Mouse (Mus musculus): ENCODE data around the gene Rbm5. TPM values are rescaled to one million over a fixed set of nuclear protein-coding genes. Genes with fewer than 3 reads are reported as not detected.

Gene Rbm5
- total and polyA plus RNA-seq, 3 experiments, result 67.6 to 85.3 (median 83.6) TPM

DNA sequence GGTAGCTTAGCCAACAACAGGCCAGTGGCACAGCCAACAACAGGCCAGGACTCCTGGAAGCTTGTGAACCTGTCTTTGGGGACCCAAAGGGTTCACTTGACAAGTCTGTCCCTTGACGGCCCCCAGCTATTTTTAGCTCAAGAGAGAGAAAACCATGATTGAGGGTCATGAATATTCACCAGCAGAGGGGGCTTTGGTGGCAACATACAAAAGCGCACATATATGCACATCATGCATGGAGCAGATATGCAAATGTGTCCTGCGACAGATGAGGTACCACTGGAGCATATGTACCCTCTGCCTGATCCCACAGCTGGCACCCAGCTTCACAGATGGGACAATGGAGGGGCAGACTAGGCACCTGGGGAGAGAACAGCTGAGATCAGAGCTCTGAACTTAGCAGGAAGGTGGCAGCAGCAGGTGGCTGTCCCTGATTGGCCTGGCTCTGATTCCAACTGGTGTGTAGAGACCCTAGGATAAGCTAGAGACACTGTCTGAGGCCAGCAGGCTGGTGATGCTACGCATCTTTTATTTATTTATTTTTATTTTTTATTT is 77.3 kb downstream of the Rbm5 start:
- DNase-seq (ENCODE audit: extremely low read depth), result no peak
- in situ Hi-C loops (cut with MboI; ENCODE audit: low pct_ligation_motif_present, low pct_unique_long_range_greater_than_20kb, low sequenced_read_pairs), result no loop called here

DNA sequence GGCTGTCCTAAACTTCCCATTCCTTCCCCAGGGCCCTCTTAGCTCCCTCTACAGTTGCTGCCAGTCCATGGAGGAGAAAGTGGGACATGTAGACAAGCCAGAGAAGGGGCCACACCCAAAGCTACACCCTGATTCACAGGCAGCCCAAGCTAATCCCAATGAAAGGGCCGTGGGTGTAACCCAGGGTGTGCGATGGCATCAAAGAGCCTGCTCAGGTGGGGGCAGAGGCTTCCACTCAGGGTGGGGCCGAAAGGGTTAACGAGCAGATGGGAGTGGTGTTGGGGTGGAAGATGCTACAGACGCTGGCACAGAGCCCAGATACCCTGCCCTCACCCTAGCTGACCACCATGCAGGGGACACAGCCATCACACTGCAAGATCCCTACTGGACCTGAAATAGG is 78.0 kb downstream of the Rbm5 start:
- peaks cover 11 to 36% of the 10 kb centered on the region in 2 experiments for H3K4me1 ChIP-seq (ENCODE audit: control insufficient read depth in 1 of 2, insufficient read depth in 2 of 2)
- H3K9ac ChIP-seq (ENCODE audit: insufficient read depth, low read depth), result no peak overlapping the region
- H3K27me3 ChIP-seq (replicated peaks), result peaks cover 71% of the 10 kb centered on the region
- dilution Hi-C loops (cut with MboI; ENCODE audit: extremely low pct_ligation_motif_present, extremely low pct_unique_long_range_greater_than_20kb, low sequenced_read_pairs), result no loop called here
- TF ChIP-seq UBTF (IDR thresholded peaks at IDR 0.05; ENCODE audit: low read depth, low read length) (no peak), POLR2AphosphoS2 (IDR thresholded peaks at IDR 0.05; ENCODE audit: low read depth, low read length) (no peak), POLR2A (IDR thresholded peaks at IDR 0.05; ENCODE audit: low read depth, low read length) (no peak), PAX5 (IDR thresholded peaks at IDR 0.05; ENCODE audit: low read length) (no peak), ZNF384 (IDR thresholded peaks at IDR 0.05; ENCODE audit: low read depth, low read length) (no peak), CTCF (conservative IDR thresholded peaks at IDR 0.05 in 1 of 2, IDR thresholded peaks at IDR 0.05 in 1 of 2; ENCODE audit: low read depth in 2 of 2, low read length in 2 of 2) (no peak), BHLHE40 (IDR thresholded peaks at IDR 0.05; ENCODE audit: low read depth, low read length) (no peak), JUN (IDR thresholded peaks at IDR 0.05; ENCODE audit: insufficient read depth, low read depth, low read length) (no peak), USF2 (conservative IDR thresholded peaks at IDR 0.05; ENCODE audit: low read depth, low read length) (no peak), NRF1 (IDR thresholded peaks at IDR 0.05; ENCODE audit: low read depth, low read length) (no peak), KAT2A (IDR thresholded peaks at IDR 0.05; ENCODE audit: insufficient replicate concordance, low read length) (no peak), CHD2 (IDR thresholded peaks at IDR 0.05; ENCODE audit: low read length) (no peak), IRF4 (IDR thresholded peaks at IDR 0.05; ENCODE audit: low read depth, low read length) (no peak)
- H3K9me3 ChIP-seq (replicated peaks; ENCODE audit: low read length), result no peaks in the 10 kb centered on the region
- no peak for DNase-seq (ENCODE audit: extremely low read depth)
- H3K4me2 ChIP-seq (ENCODE audit: insufficient read depth, low read depth, poor library complexity, severe bottlenecking), result no peak overlapping the region
- H3K36me3 ChIP-seq (replicated peaks in 1 of 2; ENCODE audit: control insufficient read depth in 1 of 2, insufficient read depth in 1 of 2, low read length in 1 of 2), result no peaks in the 10 kb centered on the region
- no peak overlapping the region for H3K4me3 ChIP-seq (replicated peaks in 1 of 3; ENCODE audit: low read depth in 2 of 3, low read length in 2 of 3, poor library complexity in 1 of 3)
- H3K27ac ChIP-seq (ENCODE audit: insufficient read depth, low read depth), result no peak overlapping the region
- no peaks in the 10 kb centered on the region for H3K79me2 ChIP-seq (replicated peaks; ENCODE audit: control insufficient read depth, extremely low read depth, insufficient read depth, poor library complexity, severe bottlenecking)
- in situ Hi-C loops (cut with MboI; ENCODE audit: low pct_ligation_motif_present, low pct_unique_long_range_greater_than_20kb, low sequenced_read_pairs), result no loop called here

More for the DNA sequence above, 77.3 kb downstream of the Rbm5 start:
- Histone ChIP-seq H3K4me2 (ENCODE audit: insufficient read depth, low read depth, poor library complexity, severe bottlenecking) (no peak overlapping the region), H3K9me3 (replicated peaks; ENCODE audit: low read length) (no peaks in the 10 kb centered on the region), H3K79me2 (replicated peaks; ENCODE audit: control insufficient read depth, extremely low read depth, insufficient read depth, poor library complexity, severe bottlenecking) (no peaks in the 10 kb centered on the region), H3K27me3 (replicated peaks) (peaks cover 71% of the 10 kb centered on the region), H3K4me1 (ENCODE audit: control insufficient read depth in 1 of 2, insufficient read depth in 2 of 2) (peaks cover 11 to 36% of the 10 kb centered on the region in 2 experiments), H3K36me3 (replicated peaks in 1 of 2; ENCODE audit: control insufficient read depth in 1 of 2, insufficient read depth in 1 of 2, low read length in 1 of 2) (no peaks in the 10 kb centered on the region), H3K9ac (ENCODE audit: insufficient read depth, low read depth) (no peak overlapping the region), H3K4me3 (replicated peaks in 1 of 3; ENCODE audit: low read depth in 2 of 3, low read length in 2 of 3, poor library complexity in 1 of 3) (no peak overlapping the region), H3K27ac (ENCODE audit: insufficient read depth, low read depth) (no peak overlapping the region)
- dilution Hi-C loops (cut with MboI; ENCODE audit: extremely low pct_ligation_motif_present, extremely low pct_unique_long_range_greater_than_20kb, low sequenced_read_pairs), result no loop called here
- TF ChIP-seq TCF12 (IDR thresholded peaks at IDR 0.05; ENCODE audit: low read depth, low read length) (no peak), POLR2A (IDR thresholded peaks at IDR 0.05; ENCODE audit: low read depth, low read length) (no peak), GABPA (IDR thresholded peaks at IDR 0.05; ENCODE audit: insufficient replicate concordance, low read depth, low read length) (no peak), EP300 (IDR thresholded peaks at IDR 0.05; ENCODE audit: low read length) (no peak), ZC3H11A (IDR thresholded peaks at IDR 0.05; ENCODE audit: low read depth, low read length) (no peak)
